Mouse (Mus musculus) MEL (cell line): ENCODE data around the gene Hs6st1.

ENCODE experiments used
- CTCF ChIP-seq, 3 experiments: IDR thresholded peaks in 2 of 3; conservative IDR thresholded peaks in 1 of 3; 2 replicates each; pipeline ENCODE4 v1.5.1; 2011 to 2012; ENCODE audit warnings: low read length in 3 of 3, low read depth in 2 of 3, mild to moderate bottlenecking in 2 of 3, improper control_type of control experiment in 1 of 3, inconsistent platforms in 1 of 3, mixed read lengths in 1 of 3, moderate library complexity in 1 of 3; ENCODE audit not compliant: control insufficient read depth in 1 of 3, insufficient read depth in 1 of 3, poor library complexity in 1 of 3, severe bottlenecking in 1 of 3
- E2F4 ChIP-seq: IDR thresholded peaks from 2 replicates; pipeline ENCODE4 v1.6.1; 2011; ENCODE audit warnings: low read depth, low read length, improper control_type of control experiment, borderline replicate concordance
- NRF1 ChIP-seq: IDR thresholded peaks from 2 replicates; pipeline ENCODE4 v1.6.1; 2014; ENCODE audit warnings: low read depth, mild to moderate bottlenecking, inconsistent platforms, low read length, improper control_type of control experiment, moderate library complexity; ENCODE audit not compliant: poor library complexity, insufficient read depth, severe bottlenecking
- POLR2A ChIP-seq, 2 experiments: IDR thresholded peaks; 2 replicates each; pipeline ENCODE4 v1.6.1; 2011 to 2012; ENCODE audit warnings: low read length in 2 of 2, mild to moderate bottlenecking in 2 of 2, control low read depth in 1 of 2, improper control_type of control experiment in 1 of 2, low read depth in 1 of 2, moderate library complexity in 1 of 2; ENCODE audit not compliant: control insufficient read depth in 1 of 2, insufficient read depth in 1 of 2, poor library complexity in 1 of 2
- RAD21 ChIP-seq: IDR thresholded peaks from 2 replicates; pipeline ENCODE4 v1.6.1; 2011; ENCODE audit warnings: mild to moderate bottlenecking, low read depth, low read length, improper control_type of control experiment
- RCOR1 ChIP-seq: IDR thresholded peaks from 2 replicates; pipeline ENCODE4 v1.6.1; 2012; ENCODE audit warnings: low read depth, mild to moderate bottlenecking, inconsistent platforms, low read length, improper control_type of control experiment
- UBTF ChIP-seq: IDR thresholded peaks from 2 replicates; pipeline ENCODE4 v1.6.1; 2012; ENCODE audit warnings: low read depth, mild to moderate bottlenecking, inconsistent platforms, low read length, improper control_type of control experiment, moderate library complexity, borderline replicate concordance; ENCODE audit not compliant: insufficient read depth
- USF1 ChIP-seq: IDR thresholded peaks from 2 replicates; pipeline ENCODE4 v1.6.1; 2014; ENCODE audit warnings: low read depth, mild to moderate bottlenecking, inconsistent platforms, low read length, improper control_type of control experiment, moderate library complexity
- ZNF384 ChIP-seq: IDR thresholded peaks from 2 replicates; pipeline ENCODE4 v1.6.1; 2012; ENCODE audit warnings: low read depth, mild to moderate bottlenecking, inconsistent platforms, low read length, improper control_type of control experiment

DNA sequence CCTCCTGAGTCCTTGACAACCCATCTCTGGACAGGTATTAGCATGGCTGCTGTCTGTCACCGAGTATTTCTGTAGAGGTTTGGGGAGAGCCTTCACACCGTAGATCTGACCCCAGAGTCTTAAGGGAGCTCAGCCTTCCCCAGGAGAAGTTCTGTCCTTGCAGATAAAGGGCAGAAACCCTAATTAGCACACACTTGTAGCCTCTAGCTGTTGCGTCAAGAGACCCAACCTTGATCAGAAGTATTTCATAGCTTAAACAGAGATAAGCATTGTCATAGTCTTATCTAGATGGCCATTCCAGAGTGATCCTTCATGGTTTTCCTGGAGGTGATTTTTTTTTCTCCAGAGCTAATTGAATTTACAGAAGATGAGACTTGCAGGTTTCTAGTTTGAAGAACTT, 32.2 kb downstream of the Hs6st1 start:
- TF ChIP-seq CTCF (IDR thresholded peaks at IDR 0.05 in 2 of 3, conservative IDR thresholded peaks at IDR 0.05 in 1 of 3; ENCODE audit: control insufficient read depth in 1 of 3, insufficient read depth in 1 of 3, low read depth in 2 of 3, low read length in 3 of 3, poor library complexity in 1 of 3, severe bottlenecking in 1 of 3): no peak
- no peak for TF ChIP-seq RCOR1
- TF ChIP-seq POLR2A (IDR thresholded peaks at IDR 0.05; ENCODE audit: control insufficient read depth in 1 of 2, insufficient read depth in 1 of 2, low read depth in 1 of 2, low read length in 2 of 2, poor library complexity in 1 of 2): no peak
- no peak for TF ChIP-seq UBTF
- no peak for TF ChIP-seq ZNF384
- TF ChIP-seq E2F4: no peak
- TF ChIP-seq NRF1: no peak
- TF ChIP-seq RAD21: no peak
- no peak for TF ChIP-seq USF1
